Mouse (Mus musculus) heart, postnatal 0 days (tissue): ENCODE results near the gene Apol7a.

ENCODE experiments used
- CTCF ChIP-seq: IDR thresholded peaks from 2 replicates; pipeline ENCODE4 v1.5.1; 2016; ENCODE audit warnings: antibody characterized with exemption, control low read depth, low read depth
- EP300 ChIP-seq: IDR thresholded peaks from 2 replicates; pipeline ENCODE4 v1.6.1; 2016; ENCODE audit warnings: antibody characterized with exemption, low read depth

GRCm38 (mm10) chr15:77382880-77383279 lies 16.0 kb downstream of the Apol7a start:
- no peak for TF ChIP-seq CTCF
- no peak for TF ChIP-seq EP300
